Mouse (Mus musculus): ENCODE data around the gene Hcrtr1. TPM values are rescaled to one million over a fixed set of nuclear protein-coding genes. Genes with fewer than 3 reads are reported as not detected.

The Hcrtr1 gene
- not detected in 2 replicates for total RNA-seq (2017)

GRCm38 (mm10) chr4:130139214-130139492 is at the start of gene Hcrtr1:
TSS of gene Hcrtr1 (minus strand) at chr4:130139359.
- no peak for ATAC-seq (ENCODE audit: extremely low read depth, insufficient number of reproducible peaks, low FRiP score, poor library complexity, severe bottlenecking)

GRCm38 (mm10) chr4:130188806-130189297 is 49.7 kb upstream of the Hcrtr1 start:
- ATAC-seq (ENCODE audit: extremely low read depth, insufficient number of reproducible peaks, low FRiP score, poor library complexity, severe bottlenecking), result peak; percentile 96

GRCm38 (mm10) chr4:130186891-130187290 is 47.7 kb upstream of the Hcrtr1 start:
- no peak for ATAC-seq (ENCODE audit: extremely low read depth, insufficient number of reproducible peaks, low FRiP score, poor library complexity, severe bottlenecking)

- no peak for ATAC-seq (ENCODE audit: extremely low read depth, insufficient number of reproducible peaks, low FRiP score, poor library complexity, severe bottlenecking)
Observed at GRCm38 (mm10) chr4:130186450-130186849, 47.3 kb upstream of the Hcrtr1 start.

- ATAC-seq (ENCODE audit: extremely low read depth, insufficient number of reproducible peaks, low FRiP score, poor library complexity, severe bottlenecking), result no peak
Observed at GRCm38 (mm10) chr4:130183879-130184278, 44.7 kb upstream of the Hcrtr1 start.

- no peak for ATAC-seq (ENCODE audit: extremely low read depth, insufficient number of reproducible peaks, low FRiP score, poor library complexity, severe bottlenecking)
Observed at GRCm38 (mm10) chr4:130183023-130183422, 43.9 kb upstream of the Hcrtr1 start.

GRCm38 (mm10) chr4:130181886-130182285 is 42.7 kb upstream of the Hcrtr1 start:
- ATAC-seq (ENCODE audit: extremely low read depth, insufficient number of reproducible peaks, low FRiP score, poor library complexity, severe bottlenecking), result no peak

- ATAC-seq (ENCODE audit: extremely low read depth, insufficient number of reproducible peaks, low FRiP score, poor library complexity, severe bottlenecking), result no peak
Observed at GRCm38 (mm10) chr4:130180909-130181602, 41.9 kb upstream of the Hcrtr1 start.

- no peak for ATAC-seq (ENCODE audit: extremely low read depth, insufficient number of reproducible peaks, low FRiP score, poor library complexity, severe bottlenecking)
Observed at GRCm38 (mm10) chr4:130179876-130180275, 40.7 kb upstream of the Hcrtr1 start.

- ATAC-seq (ENCODE audit: extremely low read depth, insufficient number of reproducible peaks, low FRiP score, poor library complexity, severe bottlenecking), result no peak
Observed at GRCm38 (mm10) chr4:130177536-130177935, 38.4 kb upstream of the Hcrtr1 start.

- no peak for ATAC-seq (ENCODE audit: extremely low read depth, insufficient number of reproducible peaks, low FRiP score, poor library complexity, severe bottlenecking)
Observed at GRCm38 (mm10) chr4:130177087-130177486, 37.9 kb upstream of the Hcrtr1 start.

- no peak for ATAC-seq (ENCODE audit: extremely low read depth, insufficient number of reproducible peaks, low FRiP score, poor library complexity, severe bottlenecking)
Observed at GRCm38 (mm10) chr4:130176156-130176720, 37.1 kb upstream of the Hcrtr1 start.

- ATAC-seq (ENCODE audit: extremely low read depth, insufficient number of reproducible peaks, low FRiP score, poor library complexity, severe bottlenecking), result no peak
Observed at GRCm38 (mm10) chr4:130175072-130175711, 36.0 kb upstream of the Hcrtr1 start, which contains the start of gene Tinagl1. TSS of gene Tinagl1 (minus strand) at chr4:130175122.

GRCm38 (mm10) chr4:130174335-130175031 is 35.3 kb upstream of the Hcrtr1 start:
- peak; percentile 40 for ATAC-seq (ENCODE audit: extremely low read depth, insufficient number of reproducible peaks, low FRiP score, poor library complexity, severe bottlenecking)

GRCm38 (mm10) chr4:130173911-130174311 is 34.8 kb upstream of the Hcrtr1 start:
- ATAC-seq (ENCODE audit: extremely low read depth, insufficient number of reproducible peaks, low FRiP score, poor library complexity, severe bottlenecking), result no peak

- no peak for ATAC-seq (ENCODE audit: extremely low read depth, insufficient number of reproducible peaks, low FRiP score, poor library complexity, severe bottlenecking)
Observed at GRCm38 (mm10) chr4:130173060-130173822, 34.1 kb upstream of the Hcrtr1 start.

GRCm38 (mm10) chr4:130171951-130172765 is 33.0 kb upstream of the Hcrtr1 start:
- ATAC-seq (ENCODE audit: extremely low read depth, insufficient number of reproducible peaks, low FRiP score, poor library complexity, severe bottlenecking), result no peak

GRCm38 (mm10) chr4:130170362-130170761 is 31.2 kb upstream of the Hcrtr1 start:
- ATAC-seq (ENCODE audit: extremely low read depth, insufficient number of reproducible peaks, low FRiP score, poor library complexity, severe bottlenecking), result no peak

All from neutrophil, adult 5-6 weeks (primary cell).